In genomic region chr14:122104881-122105280, GRCm38 (mm10) we compare ENCODE assay signal across 8 mouse cellular contexts. TPM values are rescaled to one million over a fixed set of nuclear protein-coding genes. Genes with fewer than 3 reads are reported as not detected.
DNase-seq lines count a peak whose midpoint lies in the region; ATAC-seq and TF ChIP-seq lines count a peak whose summit lies in the region.

No protein-coding gene starts in this region.

- intact Hi-C loops in heart, adult 2 months (cut with DNase I): loop anchor here (5.0 to 10.0 kb wide), 3 partner anchors 38 to 880 kb away; partner anchors contain the start of genes Tmtc4 and Ubac2

- no peaks in the 10 kb centered on the region for H3K36me3 ChIP-seq in embryonic facial prominence, embryonic 14.5 days (ENCODE audit: control insufficient read depth, insufficient read depth, low read length)
- H3K36me3 ChIP-seq in heart, adult 2 months (ENCODE audit: control insufficient read depth, insufficient read depth, low read length): peaks cover 17% of the 10 kb centered on the region
- H3K36me3 ChIP-seq in limb, embryonic 13.5 days: no peaks in the 10 kb centered on the region
- H3K36me3 ChIP-seq in midbrain, embryonic 16.5 days (ENCODE audit: control insufficient read depth, insufficient read depth, low read length): no peaks in the 10 kb centered on the region

- H3K4me1 ChIP-seq in embryonic facial prominence, embryonic 14.5 days (ENCODE audit: control insufficient read depth, insufficient read depth, low read length): peaks cover 24% of the 10 kb centered on the region
- H3K4me1 ChIP-seq in heart, adult 2 months (ENCODE audit: control insufficient read depth, insufficient read depth, low read length): peaks cover 5% of the 10 kb centered on the region
- H3K4me1 ChIP-seq in limb, embryonic 13.5 days: peaks cover 31% of the 10 kb centered on the region
- peaks cover 33% of the 10 kb centered on the region for H3K4me1 ChIP-seq in midbrain, embryonic 16.5 days (ENCODE audit: control insufficient read depth, insufficient read depth, low read length)

- H3K27ac ChIP-seq in embryonic facial prominence, embryonic 14.5 days (replicated peaks; ENCODE audit: low read depth, low read length): peak overlapping the region; percentile 94
- H3K27ac ChIP-seq in heart, adult 2 months: peak overlapping the region; percentile 91
- H3K27ac ChIP-seq in limb, embryonic 13.5 days: peak overlapping the region; percentile 96
- peak overlapping the region; percentile 69 for H3K27ac ChIP-seq in midbrain, embryonic 16.5 days (ENCODE audit: low read length)

- WGBS in embryonic facial prominence, embryonic 14.5 days: under 1% methylated on average over 24 of the region's 24 CpGs
- WGBS in heart, adult 2 months: under 1% methylated on average over 24 of the region's 24 CpGs
- 1% methylated on average over 24 of the region's 24 CpGs for WGBS in limb, embryonic 13.5 days
- under 1% methylated on average over 24 of the region's 24 CpGs for WGBS in midbrain, embryonic 16.5 days

- H3K4me3 ChIP-seq in embryonic facial prominence, embryonic 14.5 days (ENCODE audit: low read depth, low read length): peak overlapping the region; percentile 42
- H3K4me3 ChIP-seq in heart, adult 2 months: peak overlapping the region; percentile 56
- peak overlapping the region; percentile 50 for H3K4me3 ChIP-seq in limb, embryonic 13.5 days
- peak overlapping the region; percentile 41 for H3K4me3 ChIP-seq in midbrain, embryonic 16.5 days (ENCODE audit: low read depth, low read length)

- peaks cover 7% of the 10 kb centered on the region; the same call in 1 of the 2 replicates for H3K79me2 ChIP-seq in heart, adult 2 months (replicated peaks; ENCODE audit: control insufficient read depth, insufficient read depth, low read length)

- TF ChIP-seq POLR2A in heart, adult 2 months (IDR thresholded peaks at IDR 0.05; ENCODE audit: insufficient read depth, low read depth, low read length): peak; percentile 96

- peak; percentile 95 for ATAC-seq in embryonic facial prominence, embryonic 14.5 days (ENCODE audit: low read depth)
- ATAC-seq in limb, embryonic 13.5 days (ENCODE audit: low FRiP score, low read depth): peak; percentile 97
- peak; percentile 95 for ATAC-seq in midbrain, embryonic 16.5 days

- TF ChIP-seq CTCF in heart, adult 2 months (IDR thresholded peaks at IDR 0.05): 0 out of 2 replicates have a peak, but pooled peaks have one; percentile 4

- H3K4me2 ChIP-seq in embryonic facial prominence, embryonic 14.5 days (ENCODE audit: low read depth, low read length): peak overlapping the region; percentile 73
- peak overlapping the region; percentile 84 for H3K4me2 ChIP-seq in limb, embryonic 13.5 days (replicated peaks)
- peak overlapping the region; percentile 70 for H3K4me2 ChIP-seq in midbrain, embryonic 16.5 days (ENCODE audit: low read length)

- H3K9me3 ChIP-seq in embryonic facial prominence, embryonic 14.5 days (ENCODE audit: control insufficient read depth, low read length): no peaks in the 10 kb centered on the region
- no peaks in the 10 kb centered on the region for H3K9me3 ChIP-seq in limb, embryonic 13.5 days
- H3K9me3 ChIP-seq in midbrain, embryonic 16.5 days (replicated peaks; ENCODE audit: control insufficient read depth, low read length, poor library complexity, severe bottlenecking): no peaks in the 10 kb centered on the region

- 0 out of 2 replicates have a peak, but pooled peaks have one; percentile 17 for TF ChIP-seq EP300 in heart, adult 2 months (IDR thresholded peaks at IDR 0.05; ENCODE audit: insufficient read depth, low read depth, low read length)

- peak overlapping the region; percentile 69 for H3K9ac ChIP-seq in embryonic facial prominence, embryonic 14.5 days (ENCODE audit: low read depth, low read length)
- peak overlapping the region; percentile 54 for H3K9ac ChIP-seq in heart, adult 2 months (ENCODE audit: low read depth, low read length)
- H3K9ac ChIP-seq in limb, embryonic 13.5 days: peak overlapping the region; percentile 68
- peak overlapping the region; percentile 43 for H3K9ac ChIP-seq in midbrain, embryonic 16.5 days (ENCODE audit: low read depth, low read length)

- no peaks in the 10 kb centered on the region for H3K27me3 ChIP-seq in embryonic facial prominence, embryonic 14.5 days (replicated peaks; ENCODE audit: control insufficient read depth, insufficient read depth, low read length)
- no peaks in the 10 kb centered on the region for H3K27me3 ChIP-seq in heart, adult 2 months (ENCODE audit: control insufficient read depth, insufficient read depth, low read length)
- H3K27me3 ChIP-seq in limb, embryonic 13.5 days: no peaks in the 10 kb centered on the region
- no peaks in the 10 kb centered on the region for H3K27me3 ChIP-seq in midbrain, embryonic 16.5 days (ENCODE audit: control insufficient read depth, insufficient read depth, low read depth, low read length)

- DNase-seq in 3T3-L1 (ENCODE audit: low read depth, low spot score): peak; percentile 98
- peak; percentile 75 to 92 for DNase-seq in adrenal gland, postnatal 4 days (ENCODE audit: low spot score in 2 of 2)
- DNase-seq in embryonic facial prominence, embryonic 14.5 days (ENCODE audit: low spot score): peak; percentile 98
- DNase-seq in heart, adult 2 months: peak; percentile 92 to 95
- peak; percentile 97 for DNase-seq in kidney, adult 8-10 months
- DNase-seq in spleen, postnatal 10 days (ENCODE audit: low spot score in 2 of 2): peak; percentile 83 to 96

RNA-seq across cellular contexts. Expression of gene Tm9sf2, which starts 2.0 kb away (rescaled TPM):
- total RNA-seq in adrenal gland, postnatal 4 days (2021): 100 to 1,000 TPM; 134 to 135 TPM
- 159 and 176 TPM in 2 replicates for polyA plus RNA-seq in embryonic facial prominence, embryonic 14.5 days (2014; fragmentation: Nextera tagmentation; extraction: Ambion mirVana)
- 100 to 1,000 TPM; 121 to 143 TPM for total RNA-seq in heart, adult 2 months (2021)
- 71.0 and 146 TPM in 2 replicates for polyA plus RNA-seq in heart, adult 2 months (2012; rRNA removed)
- polyA plus RNA-seq in limb, embryonic 13.5 days (2015; fragmentation: Nextera tagmentation; extraction: Ambion mirVana): 156 and 160 TPM in 2 replicates
- 112 and 115 TPM in 2 replicates for polyA plus RNA-seq in midbrain, embryonic 16.5 days (2015; fragmentation: Nextera tagmentation; extraction: Ambion mirVana)

Comparison
In these comparisons a context has a peak if more than half of its experiments do, and no peak if none do; other contexts are left out.
1. Peak in every context shown above with its lines: DNase-seq, ATAC-seq, H3K4me3 ChIP-seq and H3K27ac ChIP-seq.